Mouse (Mus musculus) megakaryocyte, adult 5-6 weeks (primary cell): ENCODE data around the gene Nos3. TPM values are rescaled to one million over a fixed set of nuclear protein-coding genes. Genes with fewer than 3 reads are reported as not detected.

Source experiments
- ATAC-seq: 2 replicates; pipeline ENCODE4 v1.8.0; 2016; ENCODE audit warnings: mild to moderate bottlenecking, inconsistent platforms; ENCODE audit not compliant: poor library complexity, severe bottlenecking
- total RNA-seq, 2 experiments: library from RNA; stranded (forward) in 1 of 2; stranded (reverse) in 1 of 2; fragments of 153-499, 151-499 nt in 1 of 2; fragments of 221-1000, 200-1000 nt in 1 of 2; gene quantifications; 2 replicates each; pipeline versions ENCODE4 v1.2.3 to v1.2.4; 2015 to 2017

The Nos3 gene
- total RNA-seq, 2 experiments from 2014 or later: 0.25 to 0.29 TPM

DNA sequence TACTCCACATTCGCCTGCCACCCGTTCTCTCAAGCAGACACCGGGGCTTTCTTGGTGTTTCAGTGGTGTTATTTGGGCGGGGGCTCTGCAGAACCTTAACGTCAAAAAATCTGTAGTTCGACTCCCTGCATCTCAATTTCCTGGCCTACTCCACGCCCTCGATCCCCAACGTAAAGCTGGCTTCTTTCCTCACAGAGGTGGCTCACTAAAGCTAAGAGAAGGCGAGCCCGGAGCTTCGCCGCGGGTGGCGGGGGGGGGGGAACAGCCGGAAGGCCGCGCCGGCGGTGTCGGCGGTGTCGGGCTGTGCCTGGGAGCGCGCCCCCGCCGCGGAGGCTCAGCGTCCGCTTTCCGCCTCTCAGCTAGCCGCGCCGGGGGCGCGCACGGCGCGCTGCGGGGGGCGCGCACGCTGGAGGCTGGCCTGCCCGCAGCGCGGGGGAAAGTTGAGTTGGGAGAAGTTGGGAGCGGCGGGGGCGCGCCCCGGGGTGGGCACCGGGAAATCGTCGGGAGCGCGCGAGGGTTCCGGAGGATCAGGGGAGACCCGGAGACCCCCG, 60.3 kb downstream of the Nos3 start:
- peak; percentile 50 for ATAC-seq

DNA sequence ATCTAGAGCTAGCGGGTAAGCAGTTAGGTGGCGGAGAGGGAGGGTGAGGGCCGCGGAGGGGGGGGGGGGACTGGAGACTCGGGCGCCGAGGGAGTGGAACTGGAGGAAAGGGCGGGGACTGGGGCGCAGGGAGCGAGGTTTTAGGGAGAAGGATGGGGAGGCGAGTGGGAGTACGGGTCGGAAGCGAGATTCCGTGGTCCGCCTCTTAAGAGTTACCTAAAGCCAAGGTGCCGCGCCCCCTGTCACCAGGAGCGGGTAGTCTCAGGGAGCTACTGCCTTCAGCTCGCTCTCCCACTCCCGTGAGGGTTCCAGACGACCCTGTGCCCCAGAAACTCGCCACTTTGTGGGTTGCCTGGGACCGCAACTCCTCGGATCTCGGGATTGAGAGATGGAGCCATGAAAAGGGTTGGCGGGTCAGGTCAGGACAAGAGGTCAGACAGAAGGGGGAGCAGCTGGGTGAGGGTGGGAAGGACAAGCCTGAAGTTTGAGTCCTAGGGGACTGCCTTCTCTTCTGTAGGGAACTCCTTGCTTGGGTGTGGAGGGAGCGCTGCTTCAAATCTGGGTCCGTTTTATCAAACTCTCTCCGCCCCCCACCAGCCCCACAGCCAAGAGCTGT, 60.9 kb downstream of the Nos3 start:
- 0 out of 2 replicates have a peak, but pooled peaks have one; percentile 3 for ATAC-seq

DNA sequence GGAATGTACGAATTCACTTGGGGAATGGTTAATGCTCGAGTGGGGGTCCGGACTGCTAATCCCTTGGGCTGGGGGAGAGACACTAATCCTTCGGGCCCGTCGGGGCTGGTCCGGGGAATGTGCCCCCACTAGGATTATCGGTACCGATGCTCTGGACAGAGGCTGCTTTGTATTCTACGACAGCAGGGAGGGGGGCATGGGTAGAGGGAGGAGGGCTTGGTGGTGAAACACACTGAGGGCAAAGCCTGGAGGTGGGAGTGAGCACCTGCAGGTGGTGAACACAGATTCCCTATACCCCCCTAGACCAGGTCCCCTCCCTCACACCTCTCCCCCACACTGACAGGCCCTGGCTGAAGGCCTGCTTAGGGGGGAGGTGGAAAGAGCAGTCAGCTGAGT, 61.4 kb downstream of the Nos3 start:
- no peak for ATAC-seq

DNA sequence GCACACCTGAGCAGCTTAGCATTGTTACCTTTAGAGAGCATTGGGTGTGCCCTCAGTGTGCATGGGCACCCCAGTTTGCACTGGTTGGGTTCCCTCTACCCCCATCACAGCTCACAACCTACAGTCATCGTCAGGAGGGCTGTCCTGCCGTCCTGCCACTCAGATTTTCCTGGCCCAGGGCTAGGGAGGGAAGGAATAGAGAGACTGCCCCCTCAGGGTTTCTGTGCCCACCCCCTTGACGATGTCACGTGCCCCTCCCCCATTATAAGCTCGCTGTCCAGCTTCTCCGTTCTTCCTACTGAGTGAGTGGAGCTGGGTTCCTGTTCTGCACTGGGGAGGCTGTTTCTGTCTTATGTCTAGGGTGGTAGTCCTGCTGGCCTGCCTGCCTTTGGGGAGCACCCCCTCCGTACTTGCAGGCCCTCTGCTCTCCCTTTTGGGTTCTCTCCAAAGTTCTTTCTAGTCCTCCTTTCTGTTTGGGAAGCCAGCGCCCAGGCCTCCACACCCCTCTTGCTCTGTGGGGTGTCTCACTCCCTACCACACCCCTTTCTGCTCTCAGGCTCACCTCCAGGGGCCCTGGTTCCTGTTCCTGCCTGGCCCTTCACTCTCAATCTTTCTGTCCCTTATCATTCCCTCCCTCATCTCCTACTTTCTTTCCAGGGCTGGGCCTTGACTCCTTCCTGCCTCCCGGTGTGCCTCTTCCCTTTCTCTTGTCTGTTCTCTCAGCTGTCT, 62.1 kb downstream of the Nos3 start:
- no peak for ATAC-seq

DNA sequence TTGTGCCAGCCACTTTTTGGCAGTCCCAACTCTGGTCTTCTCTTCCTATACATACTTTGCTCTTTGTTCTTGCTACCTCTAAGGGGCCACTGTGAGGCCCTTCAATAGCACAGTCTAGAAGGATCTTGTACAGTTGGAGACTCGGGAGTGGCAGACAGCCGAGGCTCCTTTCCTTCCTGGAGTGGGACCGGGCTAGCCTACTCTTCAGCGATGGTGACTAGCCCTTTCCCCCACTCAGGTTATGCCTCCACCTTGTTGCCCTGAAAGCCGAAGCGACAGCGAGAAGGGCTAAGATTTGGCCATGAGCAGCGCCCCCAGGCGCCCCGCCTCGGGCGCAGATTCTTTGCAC, 62.6 kb downstream of the Nos3 start:
- ATAC-seq: no peak

DNA sequence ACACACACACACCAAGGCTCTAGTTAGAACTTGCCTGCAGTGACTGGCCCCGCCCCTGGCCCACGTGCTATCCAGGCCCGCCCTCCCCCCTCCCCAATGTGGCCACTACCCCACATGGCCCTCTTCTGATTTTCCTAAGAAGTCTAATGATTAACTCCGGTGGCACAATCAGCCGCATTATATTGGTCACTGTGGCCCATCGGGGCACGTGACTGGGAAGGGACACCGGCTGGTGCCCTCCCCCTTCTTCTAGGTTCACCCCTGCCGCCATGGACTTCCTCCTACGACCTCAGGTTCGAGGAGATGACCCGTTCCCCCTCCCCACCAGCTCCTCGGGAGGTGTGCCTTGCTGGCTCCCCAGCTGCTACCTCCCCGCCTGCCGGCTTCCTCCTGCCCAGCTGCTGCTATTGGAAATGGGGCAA, 63.4 kb downstream of the Nos3 start:
- ATAC-seq: no peak

DNA sequence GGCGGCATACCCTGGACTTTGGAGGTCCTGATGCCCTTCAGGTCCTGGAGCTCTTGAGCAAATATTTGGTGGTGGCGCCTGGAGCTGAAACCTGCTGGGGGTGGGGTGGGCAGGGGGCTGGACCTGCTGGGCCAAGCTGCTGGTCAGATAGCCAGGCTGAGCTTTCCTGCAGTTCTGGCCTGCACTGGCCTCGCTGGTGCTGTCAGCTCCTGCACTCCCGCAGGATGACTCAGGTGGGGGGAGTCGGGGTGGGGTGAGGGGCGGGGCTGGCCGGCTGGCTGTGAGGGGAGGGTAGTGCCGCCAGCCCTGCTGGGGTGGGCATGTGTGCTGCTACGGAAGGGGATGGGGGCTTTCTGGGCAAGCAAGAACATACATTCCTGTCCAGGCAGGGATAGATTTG, 64.0 kb downstream of the Nos3 start:
- ATAC-seq: no peak

DNA sequence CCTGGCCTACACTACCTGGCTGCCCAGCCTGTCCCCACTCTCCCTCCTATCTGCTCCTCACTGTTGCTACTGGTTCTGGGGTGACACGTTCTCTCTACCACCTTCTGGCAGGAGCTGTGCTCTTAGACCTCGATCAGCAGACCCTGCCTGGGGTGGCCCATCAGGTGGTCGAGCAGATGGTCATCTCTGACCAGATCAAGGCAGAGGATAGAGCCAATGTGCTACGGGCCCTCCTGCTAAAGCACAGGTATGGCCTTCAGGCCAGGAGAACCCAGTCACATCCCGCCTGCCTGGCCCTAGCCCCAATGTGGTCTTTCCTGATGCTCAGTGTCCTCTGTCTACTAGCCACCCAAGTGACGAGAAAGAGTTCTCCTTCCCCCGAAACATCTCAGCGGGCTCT, 69.4 kb downstream of the Nos3 start:
- ATAC-seq: no peak

Other genes starting within 250 kb of the Nos3 start
- gene Nupl2, start 199.8 kb upstream of the Nos3 start, total RNA-seq (2015): 3.9 and 7.7 TPM in 2 replicates
- gene Nupl2, start 199.8 kb upstream of the Nos3 start, total RNA-seq (2017): 4.4 and 4.5 TPM in 2 replicates
- gene Kcnh2, start 13.2 kb upstream of the Nos3 start, total RNA-seq (2015): not detected in 2 replicates
- not detected in 2 replicates for gene Kcnh2, start 13.2 kb upstream of the Nos3 start, total RNA-seq (2017)
- 0.33 and 0.50 TPM in 2 replicates for gene Atg9b, start 27.3 kb downstream of the Nos3 start, total RNA-seq (2015)
- gene Atg9b, start 27.3 kb downstream of the Nos3 start, total RNA-seq (2017): 2.2 and 2.7 TPM in 2 replicates
- gene Abcb8, start 28.9 kb downstream of the Nos3 start, total RNA-seq (2015): 9.3 and 13.9 TPM in 2 replicates
- gene Abcb8, start 28.9 kb downstream of the Nos3 start, total RNA-seq (2017): 3.3 and 5.6 TPM in 2 replicates
- gene Asic3, start 48.6 kb downstream of the Nos3 start, total RNA-seq (2015): not detected in 2 replicates
- gene Asic3, start 48.6 kb downstream of the Nos3 start, total RNA-seq (2017): not detected in 2 replicates
- 18.2 and 27.5 TPM in 2 replicates for gene Cdk5, start 58.7 kb downstream of the Nos3 start, total RNA-seq (2015)
- 16.9 and 18.2 TPM in 2 replicates for gene Cdk5, start 58.7 kb downstream of the Nos3 start, total RNA-seq (2017)
- gene Slc4a2, start 59.0 kb downstream of the Nos3 start, total RNA-seq (2015): 17.2 and 19.9 TPM in 2 replicates
- 34.2 and 40.0 TPM in 2 replicates for gene Slc4a2, start 59.0 kb downstream of the Nos3 start, total RNA-seq (2017)
- gene Fastk, start 80.5 kb downstream of the Nos3 start, total RNA-seq (2015): 33.4 and 42.2 TPM in 2 replicates
- 21.7 and 22.3 TPM in 2 replicates for gene Fastk, start 80.5 kb downstream of the Nos3 start, total RNA-seq (2017)
- gene Tmub1, start 83.0 kb downstream of the Nos3 start, total RNA-seq (2015): 11.3 and 13.4 TPM in 2 replicates
- 11.7 and 20.9 TPM in 2 replicates for gene Tmub1, start 83.0 kb downstream of the Nos3 start, total RNA-seq (2017)
- 12.1 and 14.2 TPM in 2 replicates for gene Agap3, start 87.4 kb downstream of the Nos3 start, total RNA-seq (2015)
- gene Agap3, start 87.4 kb downstream of the Nos3 start, total RNA-seq (2017): 19.7 and 23.9 TPM in 2 replicates
- not detected in 2 replicates for gene Gbx1, start 162.4 kb downstream of the Nos3 start, total RNA-seq (2015)
- not detected in 2 replicates for gene Gbx1, start 162.4 kb downstream of the Nos3 start, total RNA-seq (2017)
- gene Asb10, start 176.2 kb downstream of the Nos3 start, total RNA-seq (2015): not detected in 2 replicates
- not detected in 2 replicates for gene Asb10, start 176.2 kb downstream of the Nos3 start, total RNA-seq (2017)
- not detected in 2 replicates for gene 4931409K22Rik, start 192.0 kb downstream of the Nos3 start, total RNA-seq (2015)
- not detected in 2 replicates for gene 4931409K22Rik, start 192.0 kb downstream of the Nos3 start, total RNA-seq (2017)
- gene Abcf2, start 212.7 kb downstream of the Nos3 start, total RNA-seq (2015): 18.1 and 24.0 TPM in 2 replicates
- gene Abcf2, start 212.7 kb downstream of the Nos3 start, total RNA-seq (2017): 53.7 and 54.5 TPM in 2 replicates
- 5.0 and 5.1 TPM in 2 replicates for gene Chpf2, start 221.9 kb downstream of the Nos3 start, total RNA-seq (2015)
- gene Chpf2, start 221.9 kb downstream of the Nos3 start, total RNA-seq (2017): 11.3 and 13.5 TPM in 2 replicates